8 mouse cellular contexts compared by ENCODE assay signal in the genomic region with DNA sequence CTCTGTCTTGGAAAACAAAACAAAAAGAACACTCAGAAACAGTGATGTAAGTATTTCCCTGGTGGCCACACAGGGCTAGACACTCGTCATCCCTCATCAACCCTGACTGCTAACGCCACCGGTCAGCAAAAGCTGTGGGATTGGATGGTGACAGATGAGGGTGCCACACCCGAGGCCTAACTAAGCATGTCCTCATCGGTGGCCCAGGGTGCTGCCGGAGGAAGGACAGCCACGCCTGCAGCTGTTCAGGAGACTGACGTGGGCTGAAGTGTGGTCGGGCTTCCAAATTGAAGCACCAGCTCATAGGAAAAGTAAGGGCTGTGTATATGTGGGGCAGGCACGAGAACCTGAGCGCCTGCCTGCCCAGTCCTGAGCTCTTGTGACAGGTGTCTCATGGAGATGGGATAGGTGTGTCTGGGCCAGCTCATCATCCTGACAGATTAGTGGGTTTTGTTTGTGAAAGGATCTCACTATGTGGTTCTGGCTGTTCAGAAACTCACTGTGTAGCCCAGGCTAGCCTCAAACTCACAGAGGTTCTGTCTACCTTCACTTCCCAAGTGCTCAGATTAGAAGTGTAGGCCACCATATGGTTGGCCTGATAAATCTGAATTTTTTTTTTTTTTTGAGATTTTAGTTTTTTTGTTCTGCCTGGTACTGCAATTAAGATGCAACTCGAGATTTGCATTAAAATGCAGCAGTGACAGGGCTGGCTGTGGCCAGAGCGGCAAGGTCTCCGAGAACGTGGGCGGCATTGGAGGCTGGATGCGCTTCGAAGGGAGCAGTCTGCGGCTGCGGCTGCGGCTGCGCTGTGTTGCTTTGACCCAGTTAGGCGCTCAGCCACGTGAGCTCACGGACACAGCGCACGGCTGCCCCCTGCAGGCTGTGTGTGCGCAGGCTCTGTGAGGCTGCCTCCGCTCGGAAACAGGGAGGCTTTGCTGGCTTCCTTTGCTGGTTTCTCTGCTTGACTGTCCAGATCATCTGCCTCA. TPM values are rescaled to one million over a fixed set of nuclear protein-coding genes. Genes with fewer than 3 reads are reported as not detected.
DNase-seq lines count a peak whose midpoint lies in the region; ATAC-seq and TF ChIP-seq lines count a peak whose summit lies in the region.

No protein-coding gene starts in this region.

- ATAC-seq in G1E (ENCODE audit: extremely low read depth, insufficient number of reproducible peaks, low FRiP score, poor library complexity, severe bottlenecking), result peak; percentile 72
- ATAC-seq in forebrain, embryonic 16.5 days, result peak; percentile 94
- peak; percentile 83 for ATAC-seq in lung, embryonic 14.5 days (ENCODE audit: insufficient read depth)

- peak overlapping the region; percentile 48; the same call in 1 of the 2 replicates for H3K9ac ChIP-seq in forebrain, embryonic 16.5 days (replicated peaks; ENCODE audit: low read depth, low read length)
- H3K9ac ChIP-seq in lung, embryonic 14.5 days, result no peak overlapping the region

- no peaks in the 10 kb centered on the region for H3K27me3 ChIP-seq in G1E (ENCODE audit: insufficient read depth, low read length)
- H3K27me3 ChIP-seq in forebrain, embryonic 16.5 days (replicated peaks; ENCODE audit: control insufficient read depth, insufficient read depth, low read length), result no peaks in the 10 kb centered on the region
- H3K27me3 ChIP-seq in lung, embryonic 14.5 days (ENCODE audit: insufficient read depth, low read length), result no peaks in the 10 kb centered on the region

- WGBS in forebrain, embryonic 16.5 days, result 32% methylated on average over 30 of the region's 30 CpGs
- 30% methylated on average over 30 of the region's 30 CpGs for WGBS in lung, embryonic 14.5 days
- 30% methylated on average over 30 of the region's 30 CpGs for WGBS in olfactory bulb, adult 2 months

- peak overlapping the region; percentile 37; the same call in 1 of the 2 replicates for H3K27ac ChIP-seq in forebrain, embryonic 16.5 days (ENCODE audit: low read length)
- peak overlapping the region; percentile 90 for H3K27ac ChIP-seq in layer of hippocampus, adult 2 months
- no peak overlapping the region for H3K27ac ChIP-seq in lung, embryonic 14.5 days (ENCODE audit: low read depth)
- peak overlapping the region; percentile 74 for H3K27ac ChIP-seq in olfactory bulb, adult 2 months (ENCODE audit: insufficient read depth, low read depth, low read length)

- peaks cover 83% of the 10 kb centered on the region for H3K36me3 ChIP-seq in G1E (replicated peaks)
- H3K36me3 ChIP-seq in forebrain, embryonic 16.5 days (ENCODE audit: control insufficient read depth, insufficient read depth), result no peaks in the 10 kb centered on the region
- H3K36me3 ChIP-seq in lung, embryonic 14.5 days (ENCODE audit: insufficient read depth), result peaks cover 20% of the 10 kb centered on the region; the same call in 1 of the 2 replicates

- H3K4me3 ChIP-seq in G1E (ENCODE audit: low read depth, low read length), result peak overlapping the region; percentile 46; the same call in 1 of the 2 replicates
- H3K4me3 ChIP-seq in forebrain, embryonic 16.5 days (replicated peaks; ENCODE audit: low read length), result peak overlapping the region; percentile 23
- peak overlapping the region; percentile 33; the same call in 1 of the 2 replicates for H3K4me3 ChIP-seq in layer of hippocampus, adult 2 months
- H3K4me3 ChIP-seq in lung, embryonic 14.5 days (ENCODE audit: low read depth, low read length), result no peak overlapping the region
- no peak overlapping the region for H3K4me3 ChIP-seq in olfactory bulb, adult 2 months (ENCODE audit: insufficient read depth, low read depth, low read length)

- peak; percentile 90 for TF ChIP-seq CTCF in G1E (IDR thresholded peaks at IDR 0.05; ENCODE audit: low read depth, low read length)
- TF ChIP-seq CTCF in layer of hippocampus, adult 2 months (conservative IDR thresholded peaks at IDR 0.05), result peak; percentile 98
- TF ChIP-seq CTCF in lung, embryonic 14.5 days (IDR thresholded peaks at IDR 0.05; ENCODE audit: low read depth), result peak; percentile 99
- TF ChIP-seq CTCF in olfactory bulb, adult 2 months (IDR thresholded peaks at IDR 0.05; ENCODE audit: insufficient read depth, low read depth, low read length), result peak; percentile 95

- H3K4me1 ChIP-seq in G1E (ENCODE audit: insufficient read depth, low read depth, low read length), result peaks cover 14% of the 10 kb centered on the region
- H3K4me1 ChIP-seq in forebrain, embryonic 16.5 days (replicated peaks; ENCODE audit: control insufficient read depth, insufficient read depth, low read length), result peaks cover 9% of the 10 kb centered on the region
- no peaks in the 10 kb centered on the region for H3K4me1 ChIP-seq in lung, embryonic 14.5 days (ENCODE audit: insufficient read depth)
- peaks cover 10% of the 10 kb centered on the region for H3K4me1 ChIP-seq in olfactory bulb, adult 2 months (ENCODE audit: control insufficient read depth, insufficient read depth, low read length)

- H3K9me3 ChIP-seq in G1E (replicated peaks), result no peaks in the 10 kb centered on the region
- H3K9me3 ChIP-seq in forebrain, embryonic 16.5 days (ENCODE audit: control insufficient read depth, low read length), result no peaks in the 10 kb centered on the region
- no peaks in the 10 kb centered on the region for H3K9me3 ChIP-seq in lung, embryonic 14.5 days (ENCODE audit: low read depth, low read length)

- intact Hi-C loops in heart, postnatal 36 days (cut with DNase I), result loop anchor here (1.0 to 2.0 kb wide), 3 partner anchors 37 to 79 kb away; no protein-coding TSS in a partner anchor

- peak; percentile 67 for DNase-seq in G1E (ENCODE audit: low spot score)
- peak; percentile 92 for DNase-seq in cerebellum, adult 11-12 months
- peak; percentile 88 to 89 for DNase-seq in heart, postnatal 36 days
- DNase-seq in layer of hippocampus, adult 2 months (ENCODE audit: low spot score in 2 of 2), result peak; percentile 87 to 90
- peak; percentile 96 for DNase-seq in lung, embryonic 14.5 days
- DNase-seq in thymus, adult 18-20 months, result peak; percentile 75 to 77

- no peak for TF ChIP-seq POLR2A in olfactory bulb, adult 2 months (IDR thresholded peaks at IDR 0.05; ENCODE audit: insufficient read depth, low read depth, low read length)

- peak overlapping the region; percentile 52 for H3K4me2 ChIP-seq in forebrain, embryonic 16.5 days (ENCODE audit: low read length)
- H3K4me2 ChIP-seq in lung, embryonic 14.5 days, result peak overlapping the region; percentile 32

RNA-seq across cellular contexts. Expression of gene Apopt1, which starts 19.1 kb away (rescaled TPM):
- total RNA-seq in G1E (2014; fragmentation: Nextera tagmentation) (109 and 121 TPM in 2 replicates), G1E (2017) (68.7 and 71.4 TPM in 2 replicates)
- polyA plus RNA-seq in G1E (2012), result 315 and 317 TPM in 2 replicates
- 47.2 and 48.3 TPM in 2 replicates for polyA plus RNA-seq in forebrain, embryonic 16.5 days (2015; fragmentation: Nextera tagmentation; extraction: Ambion mirVana)
- total RNA-seq in heart, postnatal 36 days (2021), result 10 to 100 TPM; 38.4 to 40.6 TPM
- 10 to 100 TPM; 35.7 to 36.8 TPM for total RNA-seq in layer of hippocampus, adult 2 months (2021)
- polyA plus RNA-seq in lung, embryonic 14.5 days (2014; fragmentation: Nextera tagmentation; extraction: Ambion mirVana), result 53.3 and 57.3 TPM in 2 replicates
- polyA plus RNA-seq in olfactory bulb, adult 2 months (2012; ENCODE audit: insufficient read depth, insufficient read length, low replicate concordance, missing spikeins), result not detected in 2 replicates

RNA-seq across cellular contexts. Expression of gene Bag5, which starts 19.1 kb away (rescaled TPM):
- 32.4 and 37.4 TPM in 2 replicates for total RNA-seq in G1E (2014; fragmentation: Nextera tagmentation)
- total RNA-seq in G1E (2017), result 48.5 and 52.8 TPM in 2 replicates
- polyA plus RNA-seq in G1E (2012), result 18.2 and 20.3 TPM in 2 replicates
- 70.8 and 71.5 TPM in 2 replicates for polyA plus RNA-seq in forebrain, embryonic 16.5 days (2015; fragmentation: Nextera tagmentation; extraction: Ambion mirVana)
- total RNA-seq in heart, postnatal 36 days (2021), result 10 to 100 TPM; 19.5 to 20.4 TPM
- total RNA-seq in layer of hippocampus, adult 2 months (2021), result 10 to 100 TPM; 50.6 to 50.9 TPM
- 51.5 and 53.2 TPM in 2 replicates for polyA plus RNA-seq in lung, embryonic 14.5 days (2014; fragmentation: Nextera tagmentation; extraction: Ambion mirVana)
- not detected in 2 replicates for polyA plus RNA-seq in olfactory bulb, adult 2 months (2012; ENCODE audit: insufficient read depth, insufficient read length, low replicate concordance, missing spikeins)

RNA-seq across cellular contexts. Expression of gene Klc1, which starts 26.5 kb away (rescaled TPM):
- total RNA-seq in G1E (2014; fragmentation: Nextera tagmentation) (53.9 and 57.2 TPM in 2 replicates), G1E (2017) (68.2 and 70.6 TPM in 2 replicates)
- 65.0 and 68.9 TPM in 2 replicates for polyA plus RNA-seq in G1E (2012)
- 460 and 493 TPM in 2 replicates for polyA plus RNA-seq in forebrain, embryonic 16.5 days (2015; fragmentation: Nextera tagmentation; extraction: Ambion mirVana)
- total RNA-seq in heart, postnatal 36 days (2021), result 10 to 100 TPM; 84.4 to 94.2 TPM
- 100 to 1,000 TPM; 654 to 684 TPM for total RNA-seq in layer of hippocampus, adult 2 months (2021)
- polyA plus RNA-seq in lung, embryonic 14.5 days (2014; fragmentation: Nextera tagmentation; extraction: Ambion mirVana), result 90.5 and 96.7 TPM in 2 replicates
- 135 and 1,741 TPM in 2 replicates for polyA plus RNA-seq in olfactory bulb, adult 2 months (2012; ENCODE audit: insufficient read depth, insufficient read length, low replicate concordance, missing spikeins)

RNA-seq across cellular contexts. Expression of gene Trmt61a, which starts 54.2 kb away (rescaled TPM):
- total RNA-seq in G1E (2014; fragmentation: Nextera tagmentation) (11.1 and 13.3 TPM in 2 replicates), G1E (2017) (9.3 and 10.0 TPM in 2 replicates)
- 32.5 and 39.8 TPM in 2 replicates for polyA plus RNA-seq in G1E (2012)
- 9.8 and 12.6 TPM in 2 replicates for polyA plus RNA-seq in forebrain, embryonic 16.5 days (2015; fragmentation: Nextera tagmentation; extraction: Ambion mirVana)
- total RNA-seq in heart, postnatal 36 days (2021), result 1 to 10 TPM; 3.8 to 6.6 TPM
- 10 to 100 TPM; 16.7 to 18.0 TPM for total RNA-seq in layer of hippocampus, adult 2 months (2021)
- 8.7 and 9.3 TPM in 2 replicates for polyA plus RNA-seq in lung, embryonic 14.5 days (2014; fragmentation: Nextera tagmentation; extraction: Ambion mirVana)
- polyA plus RNA-seq in olfactory bulb, adult 2 months (2012; ENCODE audit: insufficient read depth, insufficient read length, low replicate concordance, missing spikeins), result not detected in 2 replicates

RNA-seq across cellular contexts. Expression of gene Ckb, which starts 60.0 kb away (rescaled TPM):
- total RNA-seq in G1E (2014; fragmentation: Nextera tagmentation), result 0.83 TPM in 1 of 2 replicates, not detected in the other
- 0.11 TPM in 1 of 2 replicates, not detected in the other for total RNA-seq in G1E (2017)
- polyA plus RNA-seq in G1E (2012), result not detected in 2 replicates
- polyA plus RNA-seq in forebrain, embryonic 16.5 days (2015; fragmentation: Nextera tagmentation; extraction: Ambion mirVana), result 1,407 and 1,413 TPM in 2 replicates
- total RNA-seq in heart, postnatal 36 days (2021), result 10 to 100 TPM; 71.6 to 84.7 TPM
- 1,000 to 10,000 TPM; 1,228 to 1,237 TPM for total RNA-seq in layer of hippocampus, adult 2 months (2021)
- polyA plus RNA-seq in lung, embryonic 14.5 days (2014; fragmentation: Nextera tagmentation; extraction: Ambion mirVana), result 210 and 217 TPM in 2 replicates
- polyA plus RNA-seq in olfactory bulb, adult 2 months (2012; ENCODE audit: insufficient read depth, insufficient read length, low replicate concordance, missing spikeins), result 210 and 316 TPM in 2 replicates

Comparison
In these comparisons a context has a peak if more than half of its experiments do, and no peak if none do; other contexts are left out.
1. H3K4me3 ChIP-seq: peak in G1E (single experiment), forebrain, embryonic 16.5 days (single experiment) and layer of hippocampus, adult 2 months (single experiment); none in lung, embryonic 14.5 days (single experiment) and olfactory bulb, adult 2 months (single experiment).
2. RNA of gene Apopt1, which starts 19.1 kb away (polyA plus RNA-seq): 315 to 317 TPM in G1E, 53.3 to 57.3 TPM in lung, embryonic 14.5 days and 47.2 to 48.3 TPM in forebrain, embryonic 16.5 days; not detected in olfactory bulb, adult 2 months; every median in the first group is over 10 times any median in the second.
3. Peak in every context shown above with its lines, with median percentiles within 50 percentile points of each other: ATAC-seq, DNase-seq and CTCF ChIP-seq.